Mouse (Mus musculus): ENCODE results near the gene Ctrc. TPM values are rescaled to one million over a fixed set of nuclear protein-coding genes. Genes with fewer than 3 reads are reported as not detected.

Ctrc gene
- polyA plus RNA-seq, 1 experiment from 2014 or later, result not detected

DNA sequence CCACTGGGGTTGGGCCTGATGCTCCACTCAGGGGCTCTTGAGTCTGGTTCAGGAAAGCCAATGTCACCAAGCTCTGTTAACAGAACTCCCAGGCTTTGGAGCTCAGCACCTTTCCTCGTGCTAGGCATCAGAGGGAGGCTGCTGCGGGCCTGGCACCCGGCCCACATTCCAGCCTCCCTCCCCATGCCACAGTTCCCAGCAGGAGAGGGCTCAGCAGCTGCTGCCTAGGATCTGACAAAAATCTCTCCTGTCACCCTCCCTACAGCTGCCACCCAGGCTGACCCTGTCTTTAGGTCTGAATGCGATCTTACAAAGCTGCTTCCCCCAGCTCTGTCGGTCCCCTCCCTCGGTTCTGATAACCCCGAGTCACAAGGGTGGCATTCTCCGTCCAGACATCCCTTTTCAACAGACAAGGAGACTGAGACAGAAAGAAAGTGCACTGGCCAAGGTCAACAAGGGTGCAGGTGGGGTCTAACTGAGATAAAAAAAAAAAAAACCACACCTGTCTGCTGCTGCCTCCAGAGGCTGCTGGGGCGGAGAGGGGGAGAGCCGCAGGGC, 20.9 kb upstream of the Ctrc start:
- H3K9ac ChIP-seq, result no peak overlapping the region
- H3K4me3 ChIP-seq (replicated peaks), result no peak overlapping the region
- 70% methylated on average over 10 of the region's 10 CpGs for WGBS (ENCODE audit: insufficient replicate concordance)
- H3K4me2 ChIP-seq, result no peak overlapping the region
- H3K27ac ChIP-seq, result no peak overlapping the region
- ATAC-seq (ENCODE audit: low read depth) (no peak), DNase-seq (no peak)
- H3K27me3 ChIP-seq, result no peaks in the 10 kb centered on the region
- peaks cover 52% of the 10 kb centered on the region for H3K4me1 ChIP-seq (replicated peaks)
- peaks cover 73% of the 10 kb centered on the region for H3K36me3 ChIP-seq
- no peaks in the 10 kb centered on the region for H3K9me3 ChIP-seq (replicated peaks)

DNA sequence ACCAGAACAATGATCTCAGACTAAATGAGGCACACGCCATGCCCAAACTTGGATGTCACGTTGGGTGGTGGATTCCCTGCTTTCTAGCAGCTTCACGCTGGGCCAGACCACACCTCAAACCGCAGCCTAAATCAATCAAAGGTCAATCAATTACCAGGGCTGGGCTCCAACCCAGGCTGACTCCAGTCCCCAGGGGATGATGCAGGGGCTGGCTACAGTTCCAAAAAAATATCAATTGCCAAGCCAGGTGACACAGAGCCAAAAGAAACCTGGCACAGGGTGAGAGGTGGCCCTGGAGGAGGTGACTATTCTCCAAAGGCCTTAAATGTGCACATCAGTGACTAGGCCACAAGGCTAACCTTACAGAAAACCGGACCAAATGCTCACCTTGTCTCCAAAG, 19.4 kb upstream of the Ctrc start:
- peaks cover 72% of the 10 kb centered on the region for H3K36me3 ChIP-seq
- no peak overlapping the region for H3K4me3 ChIP-seq (replicated peaks)
- H3K4me2 ChIP-seq, result no peak overlapping the region
- H3K9ac ChIP-seq, result no peak overlapping the region
- WGBS (ENCODE audit: insufficient replicate concordance), result 83% methylated on average over 5 of the region's 5 CpGs
- H3K4me1 ChIP-seq (replicated peaks), result peaks cover 38% of the 10 kb centered on the region
- no peaks in the 10 kb centered on the region for H3K9me3 ChIP-seq (replicated peaks)
- no peaks in the 10 kb centered on the region for H3K27me3 ChIP-seq
- H3K27ac ChIP-seq, result no peak overlapping the region
- no peak for ATAC-seq (ENCODE audit: low read depth)
- DNase-seq, result no peak

DNA sequence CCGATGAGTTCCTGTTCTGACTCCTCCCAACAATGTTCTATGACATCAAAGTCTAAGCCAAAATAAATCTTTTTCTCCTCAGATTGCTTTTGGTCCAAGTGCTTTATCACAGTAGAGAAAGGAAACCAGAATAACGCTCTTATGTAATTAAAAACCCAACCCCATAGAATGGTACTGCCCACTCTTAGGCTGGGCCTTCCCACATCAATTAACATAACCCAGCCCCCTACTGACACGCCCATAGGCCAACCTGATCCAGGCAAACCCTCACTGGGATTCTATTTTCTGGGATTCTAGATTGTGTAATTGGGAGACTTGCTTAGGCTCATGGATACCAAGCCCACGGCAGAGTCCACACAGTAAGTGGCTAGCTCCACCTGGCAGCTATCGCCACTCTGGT, 18.8 kb upstream of the Ctrc start:
- Histone ChIP-seq H3K4me1 (replicated peaks) (peaks cover 32% of the 10 kb centered on the region), H3K36me3 (peaks cover 72% of the 10 kb centered on the region), H3K4me2 (no peak overlapping the region), H3K27ac (no peak overlapping the region), H3K9ac (no peak overlapping the region), H3K4me3 (replicated peaks) (no peak overlapping the region), H3K27me3 (no peaks in the 10 kb centered on the region), H3K9me3 (replicated peaks) (no peaks in the 10 kb centered on the region)
- 84% methylated on average over 5 of the region's 5 CpGs for WGBS (ENCODE audit: insufficient replicate concordance)
- ATAC-seq (ENCODE audit: low read depth), result no peak
- no peak for DNase-seq

DNA sequence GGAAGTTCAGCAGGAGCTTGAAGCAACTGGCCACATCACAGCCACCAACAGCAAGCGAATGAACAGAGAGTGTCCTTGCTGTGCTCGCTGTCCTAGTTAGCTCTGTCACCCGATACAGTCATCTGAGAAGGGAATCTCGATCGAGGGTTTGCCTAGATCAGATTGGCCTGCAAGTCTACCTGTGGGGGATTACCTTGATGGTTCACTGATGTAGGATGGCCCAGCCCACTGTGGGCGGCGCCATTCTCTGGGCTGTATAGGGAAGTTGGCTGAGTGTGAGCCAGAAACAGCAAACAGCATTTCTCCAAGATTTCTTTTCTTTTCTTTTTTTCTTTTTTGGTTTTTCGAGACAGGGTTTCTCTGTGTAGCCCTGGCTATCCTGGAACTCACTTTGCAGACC, 18.3 kb upstream of the Ctrc start:
- no peaks in the 10 kb centered on the region for H3K9me3 ChIP-seq (replicated peaks)
- peaks cover 72% of the 10 kb centered on the region for H3K36me3 ChIP-seq
- DNase-seq, result no peak
- no peak overlapping the region for H3K27ac ChIP-seq
- ATAC-seq (ENCODE audit: low read depth), result no peak
- H3K4me3 ChIP-seq (replicated peaks), result no peak overlapping the region
- H3K4me1 ChIP-seq (replicated peaks), result peaks cover 27% of the 10 kb centered on the region
- WGBS (ENCODE audit: insufficient replicate concordance), result 88% methylated on average over 8 of the region's 8 CpGs
- H3K27me3 ChIP-seq, result no peaks in the 10 kb centered on the region
- H3K4me2 ChIP-seq, result no peak overlapping the region
- H3K9ac ChIP-seq, result no peak overlapping the region

DNA sequence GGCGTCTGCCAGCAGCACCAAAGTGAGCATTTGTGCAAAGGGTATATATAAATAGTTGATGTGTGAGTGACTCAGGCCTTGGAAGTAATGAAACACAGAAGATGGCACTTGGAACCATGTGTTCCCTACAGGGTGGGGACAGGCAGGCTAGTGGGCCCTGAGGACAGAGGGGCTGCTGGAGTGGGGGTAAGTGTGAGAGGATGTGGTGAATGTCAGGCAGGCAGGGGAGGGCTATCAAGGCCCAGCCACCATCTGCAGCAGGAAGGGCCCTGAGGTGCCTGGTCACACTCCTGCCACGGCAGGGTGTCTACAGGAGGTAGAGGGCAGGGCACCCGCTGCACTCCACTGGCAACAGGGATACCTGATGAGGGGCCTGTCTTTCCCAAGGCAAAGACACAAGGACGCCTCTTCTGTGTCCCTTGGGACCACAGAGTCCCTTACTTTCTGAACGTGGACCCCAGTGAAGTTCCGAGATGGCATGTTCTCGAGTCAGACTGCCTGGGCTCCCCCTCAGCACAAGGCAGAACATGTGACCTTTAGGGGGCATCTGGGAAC, 17.6 kb upstream of the Ctrc start:
- no peak for ATAC-seq (ENCODE audit: low read depth)
- peaks cover 22% of the 10 kb centered on the region for H3K4me1 ChIP-seq (replicated peaks)
- H3K4me3 ChIP-seq (replicated peaks), result no peak overlapping the region
- WGBS (ENCODE audit: insufficient replicate concordance), result 84% methylated on average over 7 of the region's 7 CpGs
- H3K9me3 ChIP-seq (replicated peaks), result no peaks in the 10 kb centered on the region
- H3K9ac ChIP-seq, result no peak overlapping the region
- no peaks in the 10 kb centered on the region for H3K27me3 ChIP-seq
- H3K27ac ChIP-seq, result no peak overlapping the region
- peaks cover 72% of the 10 kb centered on the region for H3K36me3 ChIP-seq
- no peak overlapping the region for H3K4me2 ChIP-seq
- no peak for DNase-seq

DNA sequence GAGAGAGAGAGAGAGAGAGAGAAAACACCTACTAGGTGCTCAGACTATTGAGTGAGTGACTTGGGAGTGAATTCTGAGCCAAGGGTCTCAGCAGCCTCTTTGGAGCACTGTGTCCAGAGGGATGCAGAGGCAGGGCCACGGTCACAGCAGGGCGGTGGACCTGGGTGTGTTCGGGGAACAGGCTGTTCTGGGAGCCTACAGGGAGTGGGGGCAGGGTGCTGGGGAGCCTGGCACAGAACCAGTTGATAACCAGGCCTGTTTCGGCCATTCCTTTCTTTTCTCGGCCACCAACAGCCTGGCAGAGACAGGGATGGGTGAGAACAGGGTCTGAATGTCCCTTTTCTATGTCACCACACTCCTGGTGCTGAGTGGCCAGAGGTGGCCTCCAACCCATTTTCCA, 16.7 kb upstream of the Ctrc start:
- 87% methylated on average over 5 of the region's 5 CpGs for WGBS (ENCODE audit: insufficient replicate concordance)
- no peak overlapping the region for H3K4me2 ChIP-seq
- H3K4me1 ChIP-seq (replicated peaks), result peaks cover 18% of the 10 kb centered on the region
- no peak overlapping the region for H3K4me3 ChIP-seq (replicated peaks)
- no peaks in the 10 kb centered on the region for H3K27me3 ChIP-seq
- H3K9me3 ChIP-seq (replicated peaks), result no peaks in the 10 kb centered on the region
- no peak for ATAC-seq (ENCODE audit: low read depth)
- H3K36me3 ChIP-seq, result peaks cover 67% of the 10 kb centered on the region
- DNase-seq, result no peak
- no peak overlapping the region for H3K27ac ChIP-seq
- no peak overlapping the region for H3K9ac ChIP-seq

DNA sequence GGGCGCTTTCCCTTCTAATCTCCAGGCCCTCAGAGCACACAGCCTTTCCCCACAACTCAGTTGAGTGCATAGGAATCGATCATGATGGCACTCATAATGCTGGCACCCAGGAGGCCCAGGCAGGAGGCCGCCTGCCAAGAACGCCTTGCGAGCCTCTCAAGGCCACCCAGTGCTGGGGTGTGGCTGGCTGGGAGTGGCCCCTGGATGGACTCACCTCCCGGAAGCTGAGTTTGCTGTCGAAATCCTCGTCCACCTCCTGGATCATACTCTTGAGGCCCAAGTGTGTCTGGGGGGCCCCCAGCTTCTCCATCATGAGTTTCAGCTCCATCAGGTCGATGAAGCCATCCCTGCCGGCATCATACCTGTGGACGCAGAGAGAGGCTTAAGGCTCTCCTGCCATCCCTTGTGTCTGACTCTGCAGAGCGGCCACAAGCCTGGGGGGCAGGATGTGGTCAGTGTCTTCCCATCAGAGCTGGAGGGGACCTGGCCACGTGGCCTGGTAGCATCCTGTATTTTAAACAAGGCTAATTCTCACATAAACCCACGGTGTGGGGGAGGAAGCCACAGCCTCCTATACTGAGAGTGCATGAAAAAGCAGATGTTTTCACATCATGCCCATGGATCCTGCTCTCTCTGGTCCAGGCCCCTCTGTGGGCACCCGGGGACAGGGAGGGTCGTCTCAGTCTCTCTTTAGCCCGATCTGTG, 15.6 kb upstream of the Ctrc start:
- Histone ChIP-seq H3K27ac (no peak overlapping the region), H3K4me2 (no peak overlapping the region), H3K9ac (no peak overlapping the region), H3K36me3 (peaks cover 68% of the 10 kb centered on the region), H3K4me3 (replicated peaks) (no peak overlapping the region), H3K4me1 (replicated peaks) (peaks cover 11% of the 10 kb centered on the region), H3K9me3 (replicated peaks) (no peaks in the 10 kb centered on the region), H3K27me3 (no peaks in the 10 kb centered on the region)
- ATAC-seq (ENCODE audit: low read depth) (no peak), DNase-seq (no peak)
- WGBS (ENCODE audit: insufficient replicate concordance), result 71% methylated on average over 17 of the region's 17 CpGs

DNA sequence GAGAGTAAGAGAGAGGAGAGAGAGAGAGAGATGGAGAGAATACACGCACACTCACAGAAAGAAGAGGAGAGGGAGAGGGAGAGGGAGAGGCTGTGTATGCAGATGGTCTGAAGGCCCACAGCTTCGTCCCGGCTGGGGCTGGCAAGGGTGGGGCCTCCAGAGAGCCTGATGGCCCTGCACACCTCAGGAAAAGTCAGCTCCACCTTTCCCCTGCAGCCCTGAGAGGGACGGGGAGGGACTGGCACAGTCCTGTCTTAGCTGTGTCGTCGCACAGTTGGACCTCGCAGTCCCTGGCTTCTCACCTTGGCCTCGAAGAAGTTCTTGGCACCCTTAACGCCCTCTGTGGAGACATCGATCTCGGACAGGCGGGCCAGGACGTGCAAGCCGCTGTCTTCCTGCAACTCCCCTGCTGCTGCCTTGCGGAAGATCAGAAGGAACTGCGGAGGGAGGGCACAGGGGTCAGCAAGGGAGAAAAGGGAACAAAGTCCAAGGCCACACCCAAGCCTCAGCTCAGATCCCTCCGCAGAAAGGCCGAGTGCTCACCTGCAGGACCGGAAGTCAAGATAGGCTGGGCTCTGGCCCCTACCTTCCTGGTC, 14.2 kb upstream of the Ctrc start:
- Histone ChIP-seq H3K9me3 (replicated peaks) (no peaks in the 10 kb centered on the region), H3K4me1 (replicated peaks) (peaks cover 5% of the 10 kb centered on the region), H3K4me2 (no peak overlapping the region), H3K4me3 (replicated peaks) (no peak overlapping the region), H3K9ac (no peak overlapping the region), H3K27ac (no peak overlapping the region), H3K27me3 (no peaks in the 10 kb centered on the region), H3K36me3 (peaks cover 62% of the 10 kb centered on the region)
- no peak for ATAC-seq (ENCODE audit: low read depth)
- no peak for DNase-seq
- WGBS (ENCODE audit: insufficient replicate concordance), result 78% methylated on average over 19 of the region's 19 CpGs

DNA sequence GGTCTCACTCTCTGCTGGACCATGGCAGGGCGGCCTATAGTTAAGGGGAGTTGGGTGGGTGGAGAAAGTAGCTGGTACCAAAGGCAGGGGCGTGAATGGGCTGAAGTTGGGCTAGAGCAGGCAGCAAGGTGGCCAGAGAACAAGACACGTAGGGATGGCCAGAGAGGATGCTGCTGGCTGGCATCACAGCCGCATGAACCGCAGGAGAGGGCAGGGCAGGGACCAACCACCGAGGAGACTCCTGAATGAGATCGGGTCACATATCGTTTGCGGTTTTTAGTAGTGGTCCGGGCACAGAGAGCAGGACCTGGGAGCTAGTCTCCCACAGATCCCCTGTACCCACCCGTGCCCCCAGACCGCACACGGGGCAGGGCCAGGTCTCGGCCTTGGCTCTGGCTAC, 13.2 kb upstream of the Ctrc start:
- Histone ChIP-seq H3K27me3 (no peaks in the 10 kb centered on the region), H3K27ac (no peak overlapping the region), H3K9ac (no peak overlapping the region), H3K9me3 (replicated peaks) (no peaks in the 10 kb centered on the region), H3K4me2 (no peak overlapping the region), H3K36me3 (peaks cover 55% of the 10 kb centered on the region), H3K4me3 (replicated peaks) (no peak overlapping the region), H3K4me1 (replicated peaks) (peaks cover 2% of the 10 kb centered on the region; the same call in 1 of the 2 replicates)
- no peak for DNase-seq
- WGBS (ENCODE audit: insufficient replicate concordance), result 94% methylated on average over 14 of the region's 14 CpGs
- ATAC-seq (ENCODE audit: low read depth), result no peak

DNA sequence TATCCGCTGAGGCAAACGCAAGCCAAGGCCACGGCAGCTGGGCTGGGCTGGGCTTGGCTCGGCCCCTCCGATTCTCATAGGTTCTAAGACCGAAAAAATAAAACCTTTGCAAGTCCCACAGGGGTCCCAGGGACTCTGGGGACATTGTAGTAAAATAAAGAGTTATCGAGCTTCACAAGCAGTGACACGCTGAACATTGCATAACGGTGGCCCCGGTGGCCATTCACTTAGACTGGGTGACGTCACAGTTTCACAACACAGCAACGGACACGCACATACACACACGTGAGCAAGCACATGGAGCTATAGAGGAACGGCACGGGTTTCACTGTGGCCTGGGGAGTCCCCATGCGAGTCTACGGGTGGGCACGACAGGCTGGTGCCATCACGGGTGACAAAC, 12.3 kb upstream of the Ctrc start:
- no peak overlapping the region for H3K27ac ChIP-seq
- peaks cover 2% of the 10 kb centered on the region; the same call in 1 of the 2 replicates for H3K4me1 ChIP-seq (replicated peaks)
- peaks cover 48% of the 10 kb centered on the region for H3K36me3 ChIP-seq
- WGBS (ENCODE audit: insufficient replicate concordance), result 92% methylated on average over 20 of the region's 20 CpGs
- ATAC-seq (ENCODE audit: low read depth) (no peak), DNase-seq (no peak)
- H3K4me2 ChIP-seq, result no peak overlapping the region
- no peak overlapping the region for H3K9ac ChIP-seq
- H3K4me3 ChIP-seq (replicated peaks), result no peak overlapping the region
- H3K9me3 ChIP-seq (replicated peaks), result no peaks in the 10 kb centered on the region
- no peaks in the 10 kb centered on the region for H3K27me3 ChIP-seq

DNA sequence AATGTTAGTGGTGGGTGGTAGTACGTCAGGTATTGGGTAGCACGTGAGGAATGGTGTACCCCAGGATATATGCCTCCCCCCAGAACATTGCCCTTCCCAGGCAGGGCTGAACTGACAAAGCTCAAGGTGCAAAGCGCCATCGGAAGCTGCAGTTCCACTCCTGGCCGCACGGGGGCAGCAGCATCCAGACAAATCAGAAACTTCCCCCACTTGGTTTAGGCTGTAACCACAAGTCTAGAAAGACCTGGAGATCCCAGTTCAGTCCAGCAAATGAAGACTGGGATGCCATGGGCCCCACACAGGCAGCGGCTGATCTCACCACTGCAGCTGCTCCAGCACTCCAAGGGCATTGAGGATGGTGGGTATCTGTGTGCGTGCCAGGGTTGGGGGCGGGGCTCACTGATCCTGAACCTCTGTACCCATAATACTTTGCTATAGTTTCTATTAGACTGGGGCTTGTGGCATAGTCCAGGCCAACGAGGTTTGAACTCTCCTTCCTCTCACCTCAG, 11.3 kb upstream of the Ctrc start:
- peak; percentile 61 for DNase-seq
- Histone ChIP-seq H3K9ac (no peak overlapping the region), H3K36me3 (peaks cover 42% of the 10 kb centered on the region), H3K9me3 (replicated peaks) (no peaks in the 10 kb centered on the region), H3K4me3 (replicated peaks) (no peak overlapping the region), H3K4me2 (no peak overlapping the region), H3K27me3 (no peaks in the 10 kb centered on the region), H3K4me1 (replicated peaks) (peaks cover 2% of the 10 kb centered on the region; the same call in 1 of the 2 replicates), H3K27ac (no peak overlapping the region)
- peak; percentile 55 for ATAC-seq (ENCODE audit: low read depth)
- 16% methylated on average over 10 of the region's 10 CpGs for WGBS (ENCODE audit: insufficient replicate concordance)

Measured in liver, embryonic 13.5 days (tissue).